Mouse (Mus musculus): ENCODE data around the gene Erc2. TPM values are rescaled to one million over a fixed set of nuclear protein-coding genes. Genes with fewer than 3 reads are reported as not detected.

Erc2 gene
- polyA plus RNA-seq, 1 experiment from 2014 or later: 1.9 TPM

DNA sequence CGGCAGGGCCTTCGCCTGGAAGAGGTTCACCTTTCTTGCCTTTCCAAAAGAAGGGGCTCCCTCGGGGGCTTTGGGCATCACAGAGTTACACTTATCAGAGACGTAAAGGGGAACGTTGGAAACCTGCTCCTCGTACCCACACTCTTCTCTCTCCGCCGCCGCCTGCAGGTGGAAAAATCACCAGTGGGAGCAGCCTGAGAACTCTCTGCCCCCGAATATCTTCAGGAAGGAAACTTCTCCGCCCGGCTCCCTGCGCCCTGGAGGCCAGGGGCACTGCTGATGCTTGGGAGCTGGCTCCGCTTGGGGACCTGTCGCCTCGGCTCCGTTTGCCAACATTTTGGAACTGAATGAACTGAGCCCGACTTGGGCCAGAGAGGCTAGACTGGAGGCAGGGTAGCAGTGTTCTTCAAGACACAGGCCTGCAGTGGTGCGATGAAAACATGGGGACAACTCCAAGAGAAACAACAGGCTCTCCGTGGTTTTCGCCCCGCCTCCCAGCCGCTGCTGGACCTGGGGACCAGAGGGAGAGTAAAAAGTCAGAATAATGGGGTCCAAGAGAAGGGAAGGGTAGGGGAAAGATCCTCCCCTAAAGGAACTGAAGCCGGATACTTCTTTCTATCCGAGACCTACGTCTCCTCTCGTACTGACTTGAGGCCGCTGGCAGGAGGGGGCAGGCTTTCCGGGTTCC is 888.3 kb downstream of the Erc2 start:
- 5% methylated on average over 29 of the region's 29 CpGs for WGBS (ENCODE audit: insufficient replicate concordance)

DNA sequence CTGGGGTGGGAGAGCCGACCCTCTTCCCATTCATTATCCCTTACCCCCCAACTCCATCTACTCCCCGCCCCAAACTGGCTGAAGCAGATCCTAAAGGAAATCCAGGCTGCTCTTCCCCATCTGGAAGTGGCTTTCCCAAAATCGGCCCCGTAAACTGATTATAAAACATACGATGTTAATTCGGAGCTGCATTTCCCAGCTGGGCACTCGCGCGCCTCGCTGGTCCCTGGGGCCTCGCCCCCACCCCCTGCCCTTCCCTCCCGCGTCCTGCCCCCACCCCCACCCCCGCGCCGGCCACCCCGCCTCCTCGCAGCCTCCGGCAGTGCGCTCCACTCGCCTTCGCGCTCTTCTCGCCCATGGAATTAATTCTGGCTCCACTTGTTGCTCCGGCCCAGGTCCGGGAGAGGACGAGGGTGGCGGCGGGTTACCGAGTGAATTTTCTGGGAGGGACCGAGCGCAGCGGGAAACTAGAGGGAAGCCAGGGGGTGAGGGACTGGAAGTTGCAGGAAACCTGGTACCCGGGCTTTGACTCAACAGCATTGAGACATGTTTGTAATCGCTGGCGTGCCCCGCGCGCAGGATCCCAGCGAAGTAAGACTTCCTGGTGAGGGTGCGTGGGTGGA is 888.9 kb downstream of the Erc2 start:
- TF ChIP-seq EP300 (IDR thresholded peaks at IDR 0.05; ENCODE audit: low read depth): no peak
- TF ChIP-seq CTCF (IDR thresholded peaks at IDR 0.05; ENCODE audit: low read depth): no peak
- H3K4me3 ChIP-seq (ENCODE audit: low read depth, low read length): no peak overlapping the region; the same call in 1 of the 2 replicates
- WGBS (ENCODE audit: insufficient replicate concordance): 1% methylated on average over 35 of the region's 41 CpGs
- peaks cover 3% of the 10 kb centered on the region; the same call in 1 of the 2 replicates for H3K4me1 ChIP-seq (ENCODE audit: insufficient read depth)
- no peaks in the 10 kb centered on the region for H3K36me3 ChIP-seq (replicated peaks; ENCODE audit: insufficient read depth, low read length)
- no peak overlapping the region for H3K4me2 ChIP-seq (ENCODE audit: low read depth, low read length)
- ATAC-seq (no peak), DNase-seq (no peak)
- H3K27me3 ChIP-seq (ENCODE audit: insufficient read depth, low read length): peaks cover 79% of the 10 kb centered on the region
- H3K9ac ChIP-seq (replicated peaks): no peak overlapping the region
- no peak overlapping the region for H3K27ac ChIP-seq (ENCODE audit: low read depth)
- H3K9me3 ChIP-seq (ENCODE audit: low read length): no peaks in the 10 kb centered on the region

More for the DNA sequence above, 888.3 kb downstream of the Erc2 start:
- Histone ChIP-seq H3K4me2 (ENCODE audit: low read depth, low read length) (no peak overlapping the region), H3K4me3 (ENCODE audit: low read depth, low read length) (no peak overlapping the region), H3K27me3 (ENCODE audit: insufficient read depth, low read length) (peaks cover 85% of the 10 kb centered on the region), H3K9ac (replicated peaks) (no peak overlapping the region), H3K9me3 (ENCODE audit: low read length) (no peaks in the 10 kb centered on the region), H3K27ac (ENCODE audit: low read depth) (no peak overlapping the region), H3K4me1 (ENCODE audit: insufficient read depth) (peaks cover 3% of the 10 kb centered on the region; the same call in 1 of the 2 replicates), H3K36me3 (replicated peaks; ENCODE audit: insufficient read depth, low read length) (no peaks in the 10 kb centered on the region)
- no peak for DNase-seq
- TF ChIP-seq EP300 (IDR thresholded peaks at IDR 0.05; ENCODE audit: low read depth) (no peak), CTCF (IDR thresholded peaks at IDR 0.05; ENCODE audit: low read depth) (no peak)
- ATAC-seq: no peak

DNA sequence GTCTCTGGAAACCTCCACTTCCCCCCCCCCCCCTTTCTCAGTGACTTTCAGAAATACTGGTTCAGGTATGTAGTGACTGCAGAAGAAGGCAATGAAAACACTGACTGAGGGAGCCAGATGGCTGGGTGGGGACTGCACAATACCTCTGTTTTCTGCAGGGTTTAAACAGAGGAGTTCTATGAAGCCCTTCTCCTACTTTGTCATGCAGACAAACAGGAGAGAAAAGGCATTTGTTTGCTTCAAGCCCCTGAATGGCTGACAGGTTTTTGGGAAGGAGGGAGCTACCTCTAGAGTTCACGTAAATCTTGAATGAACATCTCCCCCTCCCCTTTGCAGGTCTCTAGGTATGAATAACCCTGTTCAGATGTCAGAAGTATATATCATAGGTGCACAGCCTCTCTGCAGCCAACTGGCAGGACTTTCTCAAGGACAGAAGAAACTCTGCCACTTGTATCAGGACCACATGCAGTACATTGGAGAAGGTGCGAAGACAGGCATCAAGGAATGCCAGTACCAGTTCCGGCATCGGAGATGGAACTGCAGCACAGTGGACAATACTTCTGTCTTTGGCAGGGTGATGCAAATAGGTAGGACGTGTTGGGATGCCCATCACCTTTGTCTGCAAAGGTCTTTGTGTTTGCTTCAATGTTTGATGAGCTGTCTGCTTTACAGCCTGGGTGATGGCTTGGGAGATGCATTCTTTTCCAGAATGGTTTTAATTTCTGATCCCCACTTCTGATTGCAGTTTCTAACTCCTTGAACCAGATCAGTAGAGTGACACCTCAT is 890.8 kb downstream of the Erc2 start:
- Histone ChIP-seq H3K4me3 (ENCODE audit: low read depth, low read length) (no peak overlapping the region), H3K9ac (replicated peaks) (no peak overlapping the region), H3K4me2 (ENCODE audit: low read depth, low read length) (no peak overlapping the region), H3K27ac (ENCODE audit: low read depth) (no peak overlapping the region), H3K27me3 (ENCODE audit: insufficient read depth, low read length) (peaks cover 60% of the 10 kb centered on the region), H3K9me3 (ENCODE audit: low read length) (no peaks in the 10 kb centered on the region), H3K36me3 (replicated peaks; ENCODE audit: insufficient read depth, low read length) (no peaks in the 10 kb centered on the region), H3K4me1 (ENCODE audit: insufficient read depth) (no peaks in the 10 kb centered on the region)
- ATAC-seq (no peak), DNase-seq (no peak)
- WGBS (ENCODE audit: insufficient replicate concordance): 72% methylated on average over 5 of the region's 5 CpGs
- TF ChIP-seq CTCF (IDR thresholded peaks at IDR 0.05; ENCODE audit: low read depth): no peak
- TF ChIP-seq EP300 (IDR thresholded peaks at IDR 0.05; ENCODE audit: low read depth): no peak

DNA sequence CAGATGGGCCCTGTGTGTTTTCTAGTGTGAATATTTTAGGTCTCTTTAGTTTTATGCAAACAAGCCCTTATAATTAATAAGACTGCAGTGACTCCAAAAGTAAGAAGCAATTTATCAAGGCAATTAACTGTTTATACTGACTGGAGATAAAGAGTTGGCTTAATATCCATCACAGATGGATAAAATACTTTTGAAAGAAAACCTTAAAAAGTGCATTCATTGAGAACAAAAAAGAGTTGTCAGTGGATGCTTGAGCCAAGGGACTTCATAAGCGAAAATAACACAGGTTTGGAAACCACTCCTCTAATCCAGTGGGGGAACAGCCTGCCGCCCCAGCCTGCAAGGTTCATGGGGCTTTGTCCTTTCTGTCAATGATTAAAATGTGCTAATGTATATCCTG is 891.9 kb downstream of the Erc2 start:
- H3K27me3 ChIP-seq (ENCODE audit: insufficient read depth, low read length): peaks cover 48% of the 10 kb centered on the region
- ATAC-seq (no peak), DNase-seq (no peak)
- no peak overlapping the region for H3K4me2 ChIP-seq (ENCODE audit: low read depth, low read length)
- no peak overlapping the region for H3K4me3 ChIP-seq (ENCODE audit: low read depth, low read length)
- no peak overlapping the region for H3K27ac ChIP-seq (ENCODE audit: low read depth)
- WGBS (ENCODE audit: insufficient replicate concordance): 38% methylated on average over 2 of the region's 2 CpGs
- TF ChIP-seq EP300 (IDR thresholded peaks at IDR 0.05; ENCODE audit: low read depth) (no peak), CTCF (IDR thresholded peaks at IDR 0.05; ENCODE audit: low read depth) (no peak)
- no peaks in the 10 kb centered on the region for H3K36me3 ChIP-seq (replicated peaks; ENCODE audit: insufficient read depth, low read length)
- H3K9me3 ChIP-seq (ENCODE audit: low read length): no peaks in the 10 kb centered on the region
- no peak overlapping the region for H3K9ac ChIP-seq (replicated peaks)
- no peaks in the 10 kb centered on the region for H3K4me1 ChIP-seq (ENCODE audit: insufficient read depth)

DNA sequence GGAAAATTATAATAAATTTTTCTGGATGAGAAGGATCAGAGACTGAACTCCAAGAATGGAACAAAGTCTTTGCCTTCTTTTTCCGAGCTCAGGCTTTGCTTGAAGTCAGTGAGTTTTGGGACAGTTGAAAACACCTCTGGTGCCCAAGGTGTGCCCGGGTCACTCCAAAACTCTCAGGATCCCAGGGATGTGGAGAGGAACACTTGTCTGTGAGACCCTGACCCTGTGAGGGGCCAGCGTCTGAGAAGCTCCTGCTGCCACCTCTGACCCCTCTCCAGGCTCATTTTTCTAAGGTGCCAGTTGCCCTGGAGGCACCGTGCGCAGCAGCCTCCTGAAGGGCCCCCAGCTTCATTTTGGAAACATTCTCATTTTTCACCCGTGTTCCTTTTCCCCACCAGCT is 893.1 kb downstream of the Erc2 start:
- H3K27ac ChIP-seq (ENCODE audit: low read depth): no peak overlapping the region
- no peak overlapping the region for H3K4me3 ChIP-seq (ENCODE audit: low read depth, low read length)
- no peaks in the 10 kb centered on the region for H3K36me3 ChIP-seq (replicated peaks; ENCODE audit: insufficient read depth, low read length)
- H3K27me3 ChIP-seq (ENCODE audit: insufficient read depth, low read length): peaks cover 37% of the 10 kb centered on the region
- ATAC-seq (no peak), DNase-seq (no peak)
- TF ChIP-seq CTCF (IDR thresholded peaks at IDR 0.05; ENCODE audit: low read depth) (no peak), EP300 (IDR thresholded peaks at IDR 0.05; ENCODE audit: low read depth) (no peak)
- H3K9ac ChIP-seq (replicated peaks): no peak overlapping the region
- 57% methylated on average over 6 of the region's 6 CpGs for WGBS (ENCODE audit: insufficient replicate concordance)
- no peak overlapping the region for H3K4me2 ChIP-seq (ENCODE audit: low read depth, low read length)
- H3K4me1 ChIP-seq (ENCODE audit: insufficient read depth): no peaks in the 10 kb centered on the region
- H3K9me3 ChIP-seq (ENCODE audit: low read length): no peaks in the 10 kb centered on the region

All from liver, postnatal 0 days (tissue).